Mouse (Mus musculus) adrenal gland, adult 18-20 months (tissue): ENCODE measurements around the gene Klc1. TPM values are rescaled to one million over a fixed set of nuclear protein-coding genes. Genes with fewer than 3 reads are reported as not detected.

Source experiments
- DNase-seq, 2 experiments: peaks; one replicate each; pipeline ENCODE4 v3.0.0; 2021 to 2022; ENCODE audit warnings: low spot score in 2 of 2
- total RNA-seq, 2 experiments: library from RNA; stranded (reverse); gene quantifications; 1 replicate in 1 of 2; 2 replicates in 1 of 2; pipeline ENCODE4 v1.2.3; 2021

Klc1 gene
- total RNA-seq, 2 experiments from 2014 or later: 93.1 to 126 TPM

GRCm38 (mm10) chr12:111812075-111812474, 53.4 kb downstream of the Klc1 start:
- no peak for DNase-seq

GRCm38 (mm10) chr12:111812611-111813010, 54.0 kb downstream of the Klc1 start:
- no peak for DNase-seq

DNA sequence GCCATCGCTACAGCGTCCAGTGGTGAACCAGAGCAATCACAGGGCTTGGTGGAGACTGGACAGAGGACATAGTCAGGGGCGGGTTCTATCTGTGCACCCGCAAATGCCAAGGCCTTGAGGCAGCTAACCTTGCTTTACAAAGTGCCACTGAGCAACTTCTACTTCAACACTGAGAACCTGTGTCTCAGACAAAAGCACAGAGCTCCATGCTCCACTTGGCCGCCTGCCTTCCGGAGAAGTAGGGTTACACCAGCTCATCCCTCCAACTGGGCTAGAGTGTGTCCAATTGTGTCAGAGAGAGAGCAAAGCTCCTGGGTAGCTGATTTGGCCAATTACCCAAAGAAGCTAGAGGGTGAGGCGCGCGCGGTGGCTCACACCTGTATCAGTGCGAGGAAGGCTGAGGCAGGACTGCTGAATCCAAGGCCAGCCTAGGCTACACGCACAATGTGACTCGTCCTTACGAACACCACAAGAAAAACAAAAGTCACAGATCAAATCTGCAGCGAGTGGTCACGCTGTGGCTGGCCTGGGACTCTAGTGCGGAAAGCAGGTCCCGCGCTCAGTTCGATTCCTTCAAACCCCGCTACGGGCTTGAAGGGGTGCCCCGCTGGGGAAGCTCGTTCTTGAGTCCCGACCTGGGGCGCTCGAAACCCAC, 54.6 kb downstream of the Klc1 start:
- peak; percentile 50 for DNase-seq

- peak; percentile 86 to 89 for DNase-seq
Measured at GRCm38 (mm10) chr12:111813766-111814617, 55.3 kb downstream of the Klc1 start, which contains the start of the genes Xrcc3 and Zfyve21. Gene Xrcc3 (minus strand): TSS chr12:111813873. Gene Zfyve21 (plus strand): TSS chr12:111814170.

DNA sequence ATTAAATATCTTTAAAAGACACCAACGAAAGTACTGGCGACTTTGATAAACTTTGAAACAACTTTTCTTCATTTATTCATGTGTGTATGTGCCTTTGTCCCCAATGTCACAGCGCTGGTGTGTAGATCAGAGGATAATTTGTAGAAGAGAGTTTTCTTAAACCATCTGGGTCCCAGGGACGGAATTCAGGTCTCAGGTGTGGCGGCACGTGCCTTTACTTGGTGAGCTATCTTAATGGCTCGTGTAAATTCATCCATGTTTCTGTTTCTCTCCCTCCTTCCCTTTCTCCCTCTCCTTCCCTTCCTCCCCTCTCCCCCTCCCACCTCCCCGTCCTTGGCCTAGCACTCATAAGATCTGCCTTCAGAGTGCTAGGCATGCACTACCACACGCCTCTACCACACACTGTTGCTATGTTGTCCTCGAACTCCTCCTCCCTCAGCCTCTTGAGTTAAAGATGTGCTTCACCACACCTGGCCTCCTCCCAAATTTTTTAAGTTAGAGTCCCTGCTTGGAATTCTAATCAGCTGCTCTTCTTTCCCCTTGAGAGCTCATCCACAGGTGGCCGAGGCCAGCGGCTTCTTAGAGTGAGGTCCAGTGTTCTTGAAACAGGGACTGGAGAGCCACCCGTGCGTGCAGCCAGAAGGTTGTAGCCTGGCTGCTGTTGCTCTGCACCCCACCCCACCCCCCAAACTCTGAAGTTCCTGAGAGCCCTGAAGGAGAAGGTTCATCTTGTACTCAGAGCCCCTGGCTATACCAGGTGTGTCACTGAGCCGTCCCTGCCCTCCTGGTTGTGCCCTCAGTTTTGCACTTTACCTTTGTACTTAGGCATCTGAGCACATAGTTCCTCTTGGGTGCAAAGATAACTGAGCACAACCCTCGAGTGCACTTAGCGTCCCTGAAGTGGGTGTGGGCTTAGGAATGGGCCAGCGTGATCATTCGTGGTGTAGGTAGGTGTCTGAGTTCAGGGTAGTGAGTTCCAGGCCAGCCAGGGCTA, 56.4 kb downstream of the Klc1 start:
- no peak for DNase-seq

GRCm38 (mm10) chr12:111816528-111816927, 57.9 kb downstream of the Klc1 start:
- DNase-seq: peak in 1 of 2 experiments; percentile 36

- DNase-seq: no peak
Measured at GRCm38 (mm10) chr12:111816967-111817366, 58.3 kb downstream of the Klc1 start.

DNA sequence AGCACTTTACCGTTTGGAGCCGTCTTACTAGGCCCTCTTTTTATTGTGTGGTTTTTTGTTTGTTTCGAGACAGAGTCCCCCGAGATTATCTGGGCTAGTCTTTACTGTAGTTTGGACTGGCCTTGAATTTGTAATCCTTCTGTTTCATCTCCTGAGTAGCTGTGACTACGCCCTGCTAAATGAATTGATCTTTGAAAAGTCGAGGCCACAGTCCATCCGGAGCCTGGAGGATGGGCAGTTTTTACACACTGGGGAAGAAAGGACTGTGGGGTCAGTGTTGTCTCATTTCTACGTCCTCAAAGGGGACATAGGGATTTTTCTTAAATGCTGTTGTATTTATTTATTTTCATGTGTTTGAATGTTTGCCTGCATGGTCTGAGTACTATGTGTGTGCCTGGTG, 59.3 kb downstream of the Klc1 start:
- no peak for DNase-seq

- DNase-seq: no peak
Measured at GRCm38 (mm10) chr12:111819936-111820335, 61.3 kb downstream of the Klc1 start.

DNA sequence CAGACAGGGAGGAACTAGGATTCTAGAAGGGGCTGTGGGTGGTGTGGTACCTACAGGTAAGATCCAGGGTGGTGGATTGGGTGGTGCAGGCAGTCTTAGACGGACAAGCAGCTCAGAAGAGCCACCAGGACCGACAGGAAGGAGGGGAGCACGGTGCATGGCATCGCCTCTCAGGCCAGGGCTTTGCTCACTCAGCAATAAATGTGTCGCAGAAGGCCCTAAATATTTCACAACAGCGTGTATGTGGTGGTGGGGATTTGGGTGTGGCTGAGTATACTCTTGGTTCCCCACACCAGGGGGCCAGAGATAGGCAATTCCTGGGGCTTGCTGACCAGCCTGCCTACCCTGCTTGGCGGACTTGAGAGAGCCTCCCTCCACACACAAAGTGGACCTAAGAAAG, 62.1 kb downstream of the Klc1 start:
- no peak for DNase-seq

DNA sequence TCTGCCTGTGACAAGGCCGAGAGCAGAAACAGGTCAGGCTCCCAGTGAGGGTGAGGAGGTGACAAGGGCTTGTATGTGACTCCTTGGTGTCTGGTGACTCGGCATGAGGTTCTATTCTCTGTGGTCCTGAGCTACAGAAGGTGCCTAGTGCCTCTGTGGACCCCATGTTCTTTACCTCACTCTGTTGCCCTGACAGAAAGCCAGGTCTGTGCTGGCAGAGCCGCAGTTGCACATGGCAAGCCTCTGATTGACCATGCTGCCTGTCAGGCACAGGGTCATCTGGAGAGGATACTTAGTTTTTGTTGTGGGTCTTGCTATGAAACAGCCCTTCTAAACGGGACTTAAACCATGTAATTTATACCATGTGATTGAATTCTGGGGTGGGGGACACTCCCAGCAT, 63.3 kb downstream of the Klc1 start:
- no peak for DNase-seq

DNA sequence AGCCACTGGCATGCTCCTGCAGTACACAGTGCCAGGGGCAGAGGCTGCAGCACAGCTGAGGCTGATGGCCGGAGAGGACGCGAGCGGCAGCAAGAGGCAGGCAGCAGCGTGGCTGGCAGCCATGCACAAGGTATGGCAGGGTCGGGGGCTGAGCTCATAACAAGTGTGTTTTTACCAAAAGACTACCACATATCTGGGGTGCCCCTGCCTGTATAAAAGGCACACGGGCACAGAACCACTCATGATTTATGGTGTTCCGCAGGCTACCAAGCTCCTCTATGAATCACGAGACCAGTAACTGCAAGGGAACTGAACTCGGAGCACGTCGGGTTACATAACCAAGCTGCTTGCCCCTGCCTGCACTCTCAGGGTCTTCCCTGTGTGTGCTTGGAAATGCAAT, 68.9 kb downstream of the Klc1 start:
- DNase-seq: no peak

- DNase-seq: no peak
Measured at GRCm38 (mm10) chr12:111829447-111829846, 70.8 kb downstream of the Klc1 start.

- no peak for DNase-seq
Measured at GRCm38 (mm10) chr12:111829954-111830353, 71.3 kb downstream of the Klc1 start.

DNA sequence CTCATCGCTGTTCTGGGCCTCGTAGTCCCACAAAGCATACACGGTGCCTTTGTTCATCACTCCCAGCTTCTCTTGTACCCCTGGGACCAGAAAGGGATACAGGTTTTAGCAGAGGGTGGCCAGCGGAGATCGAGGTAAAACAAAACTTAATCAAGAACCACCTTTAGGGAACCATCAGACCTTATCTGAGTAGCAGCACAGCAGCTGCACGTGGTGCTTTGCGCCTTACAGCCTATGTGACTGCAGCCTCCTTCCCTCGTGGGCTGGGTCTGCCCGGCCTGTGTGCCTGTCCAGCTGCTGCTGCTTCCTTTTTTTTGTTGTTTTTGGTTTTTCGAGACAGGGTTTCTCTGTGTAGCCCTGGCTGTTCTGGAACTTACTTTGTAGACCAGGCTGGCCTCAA, 71.7 kb downstream of the Klc1 start:
- no peak for DNase-seq

- no peak for DNase-seq
Measured at GRCm38 (mm10) chr12:111832643-111833042, 74.0 kb downstream of the Klc1 start.

DNA sequence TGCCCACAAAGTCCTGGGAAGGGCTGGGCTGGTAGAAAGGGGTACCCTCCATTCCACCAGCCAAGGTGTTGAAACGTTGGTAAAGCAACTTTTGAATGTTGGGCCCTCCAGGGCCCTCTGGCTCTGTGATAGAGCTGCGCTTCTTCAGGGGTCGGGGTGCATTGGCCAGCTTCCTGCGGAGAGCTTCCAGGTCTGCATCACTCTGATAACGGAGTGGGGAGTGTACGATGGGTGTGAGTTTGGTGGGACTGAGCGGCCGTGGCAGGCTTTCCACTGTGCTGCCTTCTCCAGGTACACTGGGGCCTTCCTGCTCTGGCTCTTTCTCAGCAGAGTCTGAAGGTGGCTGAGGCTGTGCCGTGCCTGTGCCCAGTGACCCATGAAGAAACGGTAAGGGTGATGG, 74.8 kb downstream of the Klc1 start:
- DNase-seq: no peak

DNA sequence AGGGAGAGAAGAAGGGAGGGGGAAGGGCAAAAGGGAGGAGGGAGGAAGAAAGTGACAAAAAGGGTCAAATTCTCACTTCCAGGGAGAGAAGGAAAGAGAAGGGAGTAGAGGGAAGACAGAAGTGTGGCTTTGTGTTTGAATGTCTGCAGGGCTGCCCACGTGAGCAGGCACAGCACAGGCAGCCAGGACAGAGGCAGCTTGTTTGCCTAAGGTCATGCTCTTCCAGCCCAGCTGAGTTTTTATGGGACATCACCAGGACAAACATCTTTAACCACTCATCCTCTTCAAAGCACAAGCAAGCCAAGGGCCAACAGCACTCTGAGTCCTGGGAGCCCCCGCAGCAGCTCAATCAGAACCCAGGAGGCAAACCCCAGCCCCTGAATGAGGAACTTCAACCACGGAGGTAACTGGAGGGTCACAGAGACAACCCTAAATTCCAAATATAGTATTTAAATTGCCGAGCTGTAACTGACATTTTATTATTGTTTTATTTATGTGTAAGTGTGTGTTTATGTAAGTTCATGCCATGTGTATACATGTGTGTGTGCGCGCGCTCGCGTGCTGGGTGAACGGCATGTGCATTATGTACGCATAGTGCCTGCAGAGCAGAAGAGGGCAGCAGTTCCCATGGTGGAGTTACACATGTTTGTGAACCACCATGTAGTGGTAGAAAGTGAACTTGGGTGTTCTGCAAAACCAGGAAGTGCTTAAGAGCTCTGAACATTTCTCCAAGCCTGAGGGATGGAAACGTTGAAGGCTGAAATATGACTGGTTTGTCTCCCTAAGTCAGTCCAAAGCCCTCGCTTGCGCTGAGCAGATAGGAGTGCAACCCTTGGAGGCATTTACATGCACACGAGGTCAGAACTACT, 84.2 kb downstream of the Klc1 start:
- DNase-seq: no peak

DNA sequence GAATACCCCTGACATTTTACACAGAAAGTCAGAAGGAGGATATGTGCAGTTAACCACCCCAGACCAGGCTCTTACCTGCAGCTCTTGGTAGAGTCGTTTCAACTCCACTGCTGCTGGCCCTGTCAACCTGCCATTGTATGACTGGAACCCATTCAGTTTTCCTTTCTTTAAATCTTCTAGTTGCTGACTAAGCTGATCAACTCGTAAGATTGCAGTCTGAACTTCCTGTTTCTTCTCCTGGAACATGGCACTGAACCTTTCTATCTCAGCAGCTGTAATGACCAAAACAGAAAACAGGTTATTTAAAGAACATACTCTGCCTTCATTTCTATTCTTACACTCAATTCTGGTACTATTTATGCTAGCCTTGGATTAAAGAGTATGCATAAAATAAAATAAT, 84.8 kb downstream of the Klc1 start:
- DNase-seq: no peak

DNA sequence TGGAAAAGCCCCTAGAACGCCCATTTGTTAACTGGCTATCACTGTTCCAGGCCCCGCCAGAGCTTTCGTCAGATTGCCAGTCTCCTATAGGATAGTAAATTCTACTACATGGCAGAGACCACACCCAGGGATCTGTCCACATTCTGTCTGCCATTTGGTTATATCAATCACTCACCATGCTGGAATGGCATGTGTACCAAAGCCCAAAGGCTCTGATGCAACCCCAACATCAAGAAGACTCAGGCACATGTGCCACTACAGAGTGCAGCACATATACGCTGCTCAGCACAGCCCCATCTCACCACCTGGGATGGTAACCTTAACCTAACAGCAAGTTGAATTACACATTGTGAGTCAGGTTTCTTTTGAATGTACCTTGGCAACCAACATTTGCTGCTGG, 87.3 kb downstream of the Klc1 start:
- no peak for DNase-seq
